Mouse (Mus musculus): ENCODE data around the gene Mindy1. TPM values are rescaled to one million over a fixed set of nuclear protein-coding genes. Genes with fewer than 3 reads are reported as not detected.

Mindy1 gene
- polyA plus RNA-seq, 1 experiment from 2014 or later: 42.5 TPM

DNA sequence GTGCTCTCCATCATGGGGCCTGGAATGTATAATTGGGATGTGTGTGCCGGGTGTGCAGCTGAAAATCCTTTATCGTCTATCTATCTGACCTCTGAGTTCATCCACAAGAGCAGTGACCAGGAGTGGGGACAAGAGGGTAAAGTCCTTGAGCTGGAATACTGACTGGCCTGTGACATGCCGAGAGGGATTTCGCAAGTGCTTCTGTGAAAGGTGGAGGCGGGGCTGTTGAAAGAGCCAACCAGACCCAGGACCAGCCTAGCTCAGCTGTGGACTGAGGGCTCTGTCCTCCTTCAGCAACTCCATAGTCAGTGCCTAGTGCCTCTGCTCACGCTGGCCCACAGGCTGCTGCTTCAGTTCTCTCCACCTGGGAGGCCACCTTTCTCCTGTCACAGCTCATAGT, 37.4 kb downstream of the Mindy1 start:
- H3K27ac ChIP-seq (ENCODE audit: low read length): no peak overlapping the region
- 40% methylated on average over 6 of the region's 6 CpGs for WGBS
- peaks cover 20% of the 10 kb centered on the region for H3K4me1 ChIP-seq (ENCODE audit: control insufficient read depth, insufficient read depth, low read length)
- no peak overlapping the region for H3K9ac ChIP-seq (ENCODE audit: low read depth, low read length)
- no peaks in the 10 kb centered on the region for H3K27me3 ChIP-seq (ENCODE audit: control insufficient read depth, insufficient read depth, low read depth, low read length)
- no peaks in the 10 kb centered on the region for H3K9me3 ChIP-seq (replicated peaks; ENCODE audit: control insufficient read depth, low read length, poor library complexity, severe bottlenecking)
- H3K4me3 ChIP-seq (ENCODE audit: low read depth, low read length): no peak overlapping the region
- ATAC-seq: no peak
- no peak overlapping the region for H3K4me2 ChIP-seq (ENCODE audit: low read length)
- peaks cover 4% of the 10 kb centered on the region; the same call in 1 of the 2 replicates for H3K36me3 ChIP-seq (ENCODE audit: control insufficient read depth, insufficient read depth, low read length)

GRCm38 (mm10) chr3:95319110-95319509, 38.0 kb downstream of the Mindy1 start:
- no peaks in the 10 kb centered on the region for H3K9me3 ChIP-seq (replicated peaks; ENCODE audit: control insufficient read depth, low read length, poor library complexity, severe bottlenecking)
- no peak overlapping the region for H3K4me3 ChIP-seq (ENCODE audit: low read depth, low read length)
- H3K4me1 ChIP-seq (ENCODE audit: control insufficient read depth, insufficient read depth, low read length): peaks cover 20% of the 10 kb centered on the region
- H3K4me2 ChIP-seq (ENCODE audit: low read length): no peak overlapping the region
- H3K9ac ChIP-seq (ENCODE audit: low read depth, low read length): no peak overlapping the region
- H3K27ac ChIP-seq (ENCODE audit: low read length): no peak overlapping the region
- H3K36me3 ChIP-seq (ENCODE audit: control insufficient read depth, insufficient read depth, low read length): peaks cover 4% of the 10 kb centered on the region; the same call in 1 of the 2 replicates
- no peak for ATAC-seq
- H3K27me3 ChIP-seq (ENCODE audit: control insufficient read depth, insufficient read depth, low read depth, low read length): no peaks in the 10 kb centered on the region
- WGBS: 68% methylated on average over 2 of the region's 2 CpGs

DNA sequence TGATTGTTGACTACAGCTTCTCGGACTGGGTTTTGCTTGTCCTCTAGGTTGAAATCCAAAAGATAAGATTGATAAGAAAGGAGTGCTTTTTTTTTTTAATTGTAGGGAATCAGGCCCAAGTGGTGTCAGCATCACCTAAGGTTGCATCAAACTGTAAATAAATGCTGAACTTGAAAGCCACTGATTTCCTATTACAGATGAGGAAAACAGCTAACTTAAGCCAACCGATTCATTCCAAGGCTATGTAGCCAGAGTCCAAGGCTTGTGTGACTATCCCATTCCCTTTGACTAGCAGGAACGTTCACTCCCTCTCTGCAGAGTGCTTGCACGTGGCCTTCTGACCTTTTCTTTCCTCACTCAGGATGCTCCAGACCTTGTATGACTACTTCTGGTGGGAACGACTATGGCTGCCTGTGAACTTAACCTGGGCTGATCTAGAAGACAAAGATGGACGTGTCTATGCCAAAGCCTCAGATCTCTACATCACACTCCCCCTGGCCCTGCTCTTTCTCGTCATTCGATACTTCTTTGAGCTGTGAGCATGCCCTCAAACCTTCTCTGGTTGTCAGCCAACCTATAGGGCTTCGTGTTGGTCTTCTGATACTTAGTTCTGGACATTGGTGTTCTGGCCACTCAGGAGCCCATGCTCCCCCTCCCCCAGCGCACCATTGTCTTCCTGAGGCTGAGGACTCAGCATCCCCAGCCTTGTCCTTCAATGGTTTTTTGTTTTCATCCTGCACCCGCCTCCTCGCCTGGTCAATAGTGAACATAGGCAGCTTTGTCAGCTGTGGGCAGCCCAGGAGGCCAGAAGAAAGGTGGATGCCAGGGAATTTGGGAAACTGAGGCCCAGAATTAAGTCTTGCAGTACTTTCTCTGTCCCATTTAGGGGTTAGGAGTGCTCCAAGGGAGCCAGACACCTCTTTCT, 38.8 kb downstream of the Mindy1 start:
- Histone ChIP-seq H3K36me3 (ENCODE audit: control insufficient read depth, insufficient read depth, low read length) (peaks cover 7% of the 10 kb centered on the region), H3K4me1 (ENCODE audit: control insufficient read depth, insufficient read depth, low read length) (peaks cover 20% of the 10 kb centered on the region), H3K27ac (ENCODE audit: low read length) (no peak overlapping the region), H3K4me3 (ENCODE audit: low read depth, low read length) (no peak overlapping the region), H3K4me2 (ENCODE audit: low read length) (no peak overlapping the region), H3K9me3 (replicated peaks; ENCODE audit: control insufficient read depth, low read length, poor library complexity, severe bottlenecking) (no peaks in the 10 kb centered on the region), H3K27me3 (ENCODE audit: control insufficient read depth, insufficient read depth, low read depth, low read length) (no peaks in the 10 kb centered on the region), H3K9ac (ENCODE audit: low read depth, low read length) (no peak overlapping the region)
- 70% methylated on average over 12 of the region's 12 CpGs for WGBS
- ATAC-seq: no peak

- peaks cover 36% of the 10 kb centered on the region for H3K36me3 ChIP-seq (ENCODE audit: control insufficient read depth, insufficient read depth, low read length)
- H3K9me3 ChIP-seq (replicated peaks; ENCODE audit: control insufficient read depth, low read length, poor library complexity, severe bottlenecking): no peaks in the 10 kb centered on the region
- WGBS: 93% methylated on average over 3 of the region's 3 CpGs
- H3K27me3 ChIP-seq (ENCODE audit: control insufficient read depth, insufficient read depth, low read depth, low read length): no peaks in the 10 kb centered on the region
- H3K4me2 ChIP-seq (ENCODE audit: low read length): no peak overlapping the region
- no peak overlapping the region for H3K9ac ChIP-seq (ENCODE audit: low read depth, low read length)
- ATAC-seq: no peak
- H3K4me3 ChIP-seq (ENCODE audit: low read depth, low read length): no peak overlapping the region
- no peak overlapping the region for H3K27ac ChIP-seq (ENCODE audit: low read length)
- H3K4me1 ChIP-seq (ENCODE audit: control insufficient read depth, insufficient read depth, low read length): 0 out of 2 replicates have a peak, but pooled peaks cover 5% of the 10 kb centered on the region
These were observed 42.3 kb downstream of the Mindy1 start for GRCm38 (mm10) chr3:95323429-95323828.

GRCm38 (mm10) chr3:95324454-95325144, 43.5 kb downstream of the Mindy1 start:
- H3K4me3 ChIP-seq (ENCODE audit: low read depth, low read length): no peak overlapping the region
- H3K9me3 ChIP-seq (replicated peaks; ENCODE audit: control insufficient read depth, low read length, poor library complexity, severe bottlenecking): no peaks in the 10 kb centered on the region
- no peak overlapping the region for H3K4me2 ChIP-seq (ENCODE audit: low read length)
- peaks cover 37% of the 10 kb centered on the region for H3K36me3 ChIP-seq (ENCODE audit: control insufficient read depth, insufficient read depth, low read length)
- no peak overlapping the region for H3K27ac ChIP-seq (ENCODE audit: low read length)
- H3K4me1 ChIP-seq (ENCODE audit: control insufficient read depth, insufficient read depth, low read length): no peaks in the 10 kb centered on the region
- no peaks in the 10 kb centered on the region for H3K27me3 ChIP-seq (ENCODE audit: control insufficient read depth, insufficient read depth, low read depth, low read length)
- no peak overlapping the region for H3K9ac ChIP-seq (ENCODE audit: low read depth, low read length)
- ATAC-seq: no peak
- 96% methylated on average over 6 of the region's 6 CpGs for WGBS

- H3K36me3 ChIP-seq (ENCODE audit: control insufficient read depth, insufficient read depth, low read length): peaks cover 50% of the 10 kb centered on the region
- H3K9me3 ChIP-seq (replicated peaks; ENCODE audit: control insufficient read depth, low read length, poor library complexity, severe bottlenecking): no peaks in the 10 kb centered on the region
- no peaks in the 10 kb centered on the region for H3K27me3 ChIP-seq (ENCODE audit: control insufficient read depth, insufficient read depth, low read depth, low read length)
- H3K4me3 ChIP-seq (ENCODE audit: low read depth, low read length): no peak overlapping the region
- no peak overlapping the region for H3K4me2 ChIP-seq (ENCODE audit: low read length)
- H3K27ac ChIP-seq (ENCODE audit: low read length): no peak overlapping the region
- no peak overlapping the region for H3K9ac ChIP-seq (ENCODE audit: low read depth, low read length)
- H3K4me1 ChIP-seq (ENCODE audit: control insufficient read depth, insufficient read depth, low read length): no peaks in the 10 kb centered on the region
- WGBS: 91% methylated on average over 1 of the region's 1 CpGs
- ATAC-seq: no peak
These were observed 47.8 kb downstream of the Mindy1 start for GRCm38 (mm10) chr3:95328803-95329404.

DNA sequence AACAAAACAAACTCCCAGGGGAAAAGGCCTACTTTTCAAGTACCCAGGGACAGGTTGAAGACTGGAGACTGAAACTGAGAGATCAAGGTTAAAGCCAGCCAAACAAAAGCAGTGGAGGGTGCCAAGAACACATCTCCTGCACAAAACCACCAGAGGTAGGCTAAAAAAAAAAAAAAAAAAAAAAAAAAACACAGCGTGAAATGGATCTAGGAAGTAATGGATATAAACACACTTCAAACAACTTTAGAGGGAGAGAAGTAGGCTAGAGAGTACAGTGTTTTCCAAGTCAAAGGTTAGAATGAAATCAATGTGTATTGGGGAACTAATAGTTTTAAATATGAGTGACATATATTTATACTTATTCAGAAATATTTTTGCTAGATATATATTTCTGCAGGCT, 50.4 kb downstream of the Mindy1 start:
- 70% methylated on average over 1 of the region's 1 CpGs for WGBS
- H3K4me3 ChIP-seq (ENCODE audit: low read depth, low read length): no peak overlapping the region
- no peak for ATAC-seq
- H3K4me2 ChIP-seq (ENCODE audit: low read length): no peak overlapping the region
- H3K4me1 ChIP-seq (ENCODE audit: control insufficient read depth, insufficient read depth, low read length): no peaks in the 10 kb centered on the region
- H3K9ac ChIP-seq (ENCODE audit: low read depth, low read length): no peak overlapping the region
- no peak overlapping the region for H3K27ac ChIP-seq (ENCODE audit: low read length)
- no peaks in the 10 kb centered on the region for H3K9me3 ChIP-seq (replicated peaks; ENCODE audit: control insufficient read depth, low read length, poor library complexity, severe bottlenecking)
- peaks cover 50% of the 10 kb centered on the region for H3K36me3 ChIP-seq (ENCODE audit: control insufficient read depth, insufficient read depth, low read length)
- no peaks in the 10 kb centered on the region for H3K27me3 ChIP-seq (ENCODE audit: control insufficient read depth, insufficient read depth, low read depth, low read length)

GRCm38 (mm10) chr3:95337345-95337744, 56.2 kb downstream of the Mindy1 start:
- no peak overlapping the region for H3K4me2 ChIP-seq (ENCODE audit: low read length)
- H3K27me3 ChIP-seq (ENCODE audit: control insufficient read depth, insufficient read depth, low read depth, low read length): no peaks in the 10 kb centered on the region
- no peaks in the 10 kb centered on the region for H3K9me3 ChIP-seq (replicated peaks; ENCODE audit: control insufficient read depth, low read length, poor library complexity, severe bottlenecking)
- H3K9ac ChIP-seq (ENCODE audit: low read depth, low read length): no peak overlapping the region
- H3K4me3 ChIP-seq (ENCODE audit: low read depth, low read length): no peak overlapping the region
- H3K27ac ChIP-seq (ENCODE audit: low read length): no peak overlapping the region
- H3K4me1 ChIP-seq (ENCODE audit: control insufficient read depth, insufficient read depth, low read length): no peaks in the 10 kb centered on the region
- ATAC-seq: no peak
- 97% methylated on average over 4 of the region's 4 CpGs for WGBS
- peaks cover 70% of the 10 kb centered on the region for H3K36me3 ChIP-seq (ENCODE audit: control insufficient read depth, insufficient read depth, low read length)

GRCm38 (mm10) chr3:95338251-95338650, 57.1 kb downstream of the Mindy1 start:
- no peak for ATAC-seq
- Histone ChIP-seq H3K9ac (ENCODE audit: low read depth, low read length) (no peak overlapping the region), H3K9me3 (replicated peaks; ENCODE audit: control insufficient read depth, low read length, poor library complexity, severe bottlenecking) (no peaks in the 10 kb centered on the region), H3K4me3 (ENCODE audit: low read depth, low read length) (no peak overlapping the region), H3K36me3 (ENCODE audit: control insufficient read depth, insufficient read depth, low read length) (peaks cover 69% of the 10 kb centered on the region), H3K27me3 (ENCODE audit: control insufficient read depth, insufficient read depth, low read depth, low read length) (no peaks in the 10 kb centered on the region), H3K4me1 (ENCODE audit: control insufficient read depth, insufficient read depth, low read length) (no peaks in the 10 kb centered on the region), H3K4me2 (ENCODE audit: low read length) (no peak overlapping the region), H3K27ac (ENCODE audit: low read length) (no peak overlapping the region)
- WGBS: 95% methylated on average over 4 of the region's 4 CpGs
